Mouse (Mus musculus) cerebellum, postnatal 36 days (tissue): ENCODE measurements around the gene Itgb3bp.

Experiments
- DNase-seq, 2 experiments: peaks; one replicate each; pipeline ENCODE4 v3.0.0; 2021 to 2022; ENCODE audit warnings: mixed read lengths in 2 of 2

The Itgb3bp gene

DNA sequence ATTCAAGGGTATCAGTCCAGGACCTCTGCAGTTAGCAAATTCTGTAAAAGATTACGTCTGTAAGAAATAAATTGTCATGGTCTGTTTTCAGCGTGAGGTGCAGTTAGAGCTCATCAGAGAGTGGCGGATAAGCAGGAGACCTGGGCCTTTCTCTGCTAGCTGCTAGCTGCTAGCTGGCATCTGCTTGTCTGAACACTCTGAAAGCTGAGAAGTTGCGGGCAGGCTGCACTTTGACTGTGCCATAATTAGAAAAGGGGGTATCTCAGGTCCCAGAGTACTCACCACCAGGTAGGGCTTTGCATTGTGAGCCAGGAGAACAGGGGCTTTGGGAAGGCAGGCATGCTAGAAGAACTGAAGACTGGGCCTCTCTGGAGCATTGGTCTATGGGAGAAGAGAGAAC is 2.2 kb upstream of the Itgb3bp start:
- no peak for DNase-seq

DNA sequence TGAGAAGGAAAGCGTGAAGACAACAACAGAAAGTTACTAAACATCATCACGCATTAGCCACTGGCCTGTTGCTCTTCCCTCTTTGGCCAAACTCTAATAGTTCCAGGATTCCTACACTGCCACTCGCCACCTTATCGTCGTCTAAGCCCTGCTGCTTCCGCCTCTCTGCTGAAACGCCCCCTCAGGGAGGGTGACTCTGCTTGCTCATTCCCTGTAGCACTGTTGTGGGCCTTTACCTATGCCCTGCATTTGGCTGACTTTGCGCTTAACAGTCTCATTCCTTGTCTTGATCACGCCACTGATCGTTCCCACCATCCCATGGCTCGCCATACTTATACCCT is 1.6 kb upstream of the Itgb3bp start:
- no peak for DNase-seq

DNA sequence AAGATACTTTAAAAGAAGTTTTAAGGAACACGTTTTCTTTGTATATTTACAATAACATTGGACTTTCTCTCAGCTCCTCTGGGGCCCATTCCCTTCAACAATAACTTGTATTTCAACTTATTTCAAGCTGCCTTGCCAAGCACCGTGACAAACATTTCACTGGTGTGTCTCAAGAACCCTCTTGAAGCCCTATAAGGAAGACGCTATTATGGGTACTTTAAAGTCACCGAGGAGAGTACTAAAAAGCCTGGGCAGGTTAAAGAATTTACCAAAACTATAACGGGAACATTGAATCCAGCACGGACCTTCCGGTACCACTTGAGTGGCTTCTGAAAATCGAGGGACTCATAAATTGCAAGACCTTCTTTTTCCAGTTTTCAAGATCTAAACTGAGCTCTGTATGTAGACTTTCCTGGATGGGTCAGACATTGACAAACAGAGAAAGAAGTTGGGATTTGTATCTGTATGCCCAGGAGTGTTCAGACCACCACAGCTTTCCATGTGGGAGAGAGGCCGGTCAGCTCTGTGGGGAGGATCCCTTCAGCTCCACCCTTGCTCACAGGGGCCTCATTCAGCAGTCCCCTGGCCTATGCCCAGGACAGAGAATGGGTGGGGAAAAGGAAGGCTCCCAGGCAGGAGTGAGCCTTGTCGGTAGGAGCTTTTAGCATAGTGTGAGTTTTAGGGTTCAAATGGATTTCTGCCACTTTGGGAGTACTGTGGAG is 1.1 kb upstream of the Itgb3bp start:
- no peak for DNase-seq

DNA sequence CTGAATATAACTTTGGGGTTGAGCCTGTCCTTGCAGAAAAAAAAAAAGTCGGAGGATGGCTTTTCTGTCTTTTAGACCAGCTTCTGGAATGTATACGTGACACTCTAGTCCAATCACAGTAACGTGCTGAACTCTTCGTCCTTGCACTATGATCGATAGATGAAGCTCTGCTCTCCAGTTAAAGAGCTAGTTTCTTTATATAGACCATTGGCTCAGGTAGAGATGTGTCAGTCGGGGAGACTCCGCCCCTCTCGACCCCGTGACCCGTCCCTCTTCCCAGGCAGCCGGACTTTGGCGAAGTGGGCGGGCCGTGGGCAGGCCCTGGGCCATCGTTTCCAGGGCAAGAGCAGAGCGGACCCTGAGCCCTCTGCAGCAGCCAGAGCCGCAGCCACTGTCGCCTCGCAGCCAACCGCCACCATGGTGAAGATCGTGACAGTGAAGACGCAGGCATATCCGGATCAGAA is 432 bp downstream of the Itgb3bp start, which contains the start of gene Pgm1:
Gene Pgm1 (plus strand): TSS at position 266 of the 464 bp plus-strand sequence.
- peak in 1 of 2 experiments; percentile 87 for DNase-seq

DNA sequence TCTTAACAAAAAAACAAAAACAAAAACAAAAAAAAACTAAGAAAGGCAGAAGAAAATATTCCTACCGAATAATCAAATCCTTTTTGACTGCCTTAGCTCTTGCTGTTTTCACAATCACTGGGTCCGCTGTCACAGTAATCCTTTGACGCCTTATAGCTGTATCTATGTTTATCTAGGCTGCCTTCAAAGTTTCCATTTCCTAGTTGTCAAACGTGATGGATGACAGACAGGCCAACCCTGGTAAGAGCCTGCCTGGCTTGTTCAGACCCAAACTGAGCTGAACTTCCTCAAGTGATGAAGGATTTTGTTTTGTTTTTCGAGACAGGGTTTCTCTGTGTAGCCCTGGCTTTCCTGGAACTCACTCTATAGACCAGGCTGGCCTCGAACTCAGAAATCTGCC is 1.1 kb downstream of the Itgb3bp start:
- DNase-seq: no peak

DNA sequence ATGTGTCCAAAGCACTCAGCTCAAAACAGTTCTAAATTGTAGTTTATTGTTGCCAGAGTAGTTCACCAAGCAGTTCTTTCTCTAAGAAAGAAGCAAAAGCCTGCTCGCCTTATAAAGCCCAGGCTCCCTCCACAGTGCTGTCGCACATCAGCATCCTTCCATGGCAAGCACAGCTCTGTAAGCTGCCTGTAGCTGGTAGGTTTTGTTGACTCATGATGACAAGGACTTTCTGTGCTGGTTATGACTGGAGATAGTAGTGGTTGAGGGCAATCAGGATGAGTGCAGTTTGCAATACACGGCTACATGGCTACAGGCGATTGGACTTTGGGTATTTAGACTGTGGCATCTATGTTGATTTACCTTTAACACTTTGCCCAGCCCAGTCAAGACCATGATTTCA is 3.2 kb downstream of the Itgb3bp start:
- no peak for DNase-seq

DNA sequence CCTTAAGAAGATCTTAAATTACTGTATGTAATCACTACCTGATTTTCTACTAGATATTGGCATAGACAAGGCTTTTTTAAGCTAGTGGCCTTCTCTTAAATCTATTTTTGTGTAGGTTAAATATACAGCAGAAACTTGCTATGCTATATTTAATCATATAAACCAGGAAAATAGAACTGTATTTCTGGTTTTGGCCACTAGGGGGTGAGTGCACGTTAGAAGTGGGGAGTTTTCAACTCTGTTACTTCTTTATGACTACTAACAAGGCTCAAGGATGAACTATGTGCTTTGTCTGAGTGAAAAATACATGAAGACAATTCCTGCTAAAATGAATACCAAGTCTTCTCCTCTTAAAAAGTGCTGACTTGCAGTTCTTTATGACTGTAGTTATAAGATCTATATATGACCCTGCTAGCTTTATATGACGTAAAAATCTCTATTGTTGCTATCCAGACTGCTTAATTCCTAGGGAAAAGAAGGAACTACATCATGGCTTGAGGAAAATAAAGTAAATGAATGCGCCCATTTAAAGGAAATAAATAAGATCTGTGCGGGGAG is 15.6 kb downstream of the Itgb3bp start:
- no peak for DNase-seq

DNA sequence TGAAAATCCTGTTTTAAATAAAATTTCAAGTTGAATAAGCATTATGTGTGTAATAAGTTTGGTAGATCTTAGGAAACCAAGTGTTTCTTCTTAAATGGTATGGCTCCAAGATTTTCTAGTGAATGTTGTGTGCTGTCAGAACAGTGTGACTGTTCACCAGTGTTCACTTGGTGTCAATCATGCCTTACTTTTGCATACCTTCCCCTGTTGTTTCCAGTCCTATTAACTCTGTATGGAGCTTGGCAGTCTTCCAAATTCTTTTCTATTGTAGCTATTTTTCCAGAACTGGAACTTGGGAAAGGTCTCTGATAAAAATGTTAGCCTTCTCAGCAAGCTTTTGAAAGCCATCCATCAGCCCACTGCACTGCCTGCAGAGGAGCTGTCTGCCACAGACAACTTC is 47.2 kb downstream of the Itgb3bp start:
- DNase-seq: no peak

DNA sequence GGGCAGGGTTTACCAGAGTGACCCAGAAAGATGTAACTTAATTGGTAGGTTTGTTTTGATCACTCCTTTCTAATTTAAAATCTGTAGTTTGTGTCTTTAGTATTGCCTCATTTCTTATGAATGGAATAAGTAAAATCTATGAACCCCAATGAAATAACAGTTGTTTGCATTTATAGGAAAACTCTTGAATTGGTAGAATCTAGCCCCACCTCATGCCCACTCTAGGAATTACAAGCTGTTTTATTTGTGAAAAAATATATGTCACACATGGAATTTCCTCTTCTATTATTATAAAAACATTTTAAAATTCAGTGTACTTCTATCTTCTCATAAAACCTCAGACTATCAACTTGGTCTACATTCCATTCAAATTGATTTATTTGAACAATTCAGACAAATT is 47.7 kb downstream of the Itgb3bp start:
- peak in 1 of 2 experiments; percentile 35 for DNase-seq

DNA sequence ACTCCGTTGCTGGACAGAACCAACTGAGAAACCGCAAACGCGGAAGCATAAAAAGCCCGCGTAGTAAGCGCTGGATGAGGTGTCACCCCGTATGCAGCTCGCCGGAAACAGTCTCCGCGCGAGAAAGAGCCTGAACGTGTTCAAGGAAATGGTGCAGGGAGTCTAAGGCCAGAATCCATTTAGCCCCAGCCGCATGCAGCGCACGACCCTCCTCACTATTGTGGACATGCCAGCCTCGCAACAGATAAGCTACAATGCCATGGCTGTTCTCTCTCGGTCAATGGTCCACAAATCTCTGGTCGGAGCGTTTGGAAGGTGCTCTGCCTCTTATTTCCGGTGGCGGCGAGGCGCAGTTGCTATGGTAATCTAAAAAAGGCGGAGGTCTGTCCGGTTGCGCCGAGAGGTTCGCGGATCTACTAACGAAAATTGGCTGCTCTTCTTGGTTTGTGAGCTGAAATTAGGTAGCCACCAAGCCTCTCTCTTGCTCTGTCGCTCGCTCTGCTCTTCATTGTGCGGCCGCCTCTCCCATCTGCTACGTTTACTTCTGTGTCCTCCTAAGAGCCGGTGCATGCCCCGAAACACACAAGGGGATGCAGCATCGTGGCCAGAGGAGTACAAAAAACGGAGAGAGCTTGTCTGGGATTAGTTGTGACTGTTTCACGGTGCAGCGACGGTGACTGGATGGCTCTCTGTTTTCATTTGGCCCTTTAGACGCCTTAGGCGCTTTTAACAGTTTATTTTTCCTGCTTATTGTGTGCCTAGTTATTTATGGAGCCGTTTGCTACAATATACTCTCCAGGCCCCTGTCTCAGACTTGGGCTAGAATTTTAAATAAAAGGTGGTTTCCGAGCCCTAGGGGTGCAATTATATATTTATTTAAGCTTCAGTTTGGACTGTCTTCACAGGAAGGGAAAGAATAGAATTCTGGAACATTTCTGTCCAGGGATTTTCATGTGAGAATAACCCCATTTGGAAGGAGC is 100.2 kb downstream of the Itgb3bp start, which contains the start of gene Efcab7:
Gene Efcab7 (plus strand): TSS at position 105 of the 980 bp plus-strand sequence.
- DNase-seq: peak; percentile 83 to 91

- no peak for DNase-seq
Observed at GRCm38 (mm10) chr4:99828739-99829093, 100.9 kb downstream of the Itgb3bp start.

DNA sequence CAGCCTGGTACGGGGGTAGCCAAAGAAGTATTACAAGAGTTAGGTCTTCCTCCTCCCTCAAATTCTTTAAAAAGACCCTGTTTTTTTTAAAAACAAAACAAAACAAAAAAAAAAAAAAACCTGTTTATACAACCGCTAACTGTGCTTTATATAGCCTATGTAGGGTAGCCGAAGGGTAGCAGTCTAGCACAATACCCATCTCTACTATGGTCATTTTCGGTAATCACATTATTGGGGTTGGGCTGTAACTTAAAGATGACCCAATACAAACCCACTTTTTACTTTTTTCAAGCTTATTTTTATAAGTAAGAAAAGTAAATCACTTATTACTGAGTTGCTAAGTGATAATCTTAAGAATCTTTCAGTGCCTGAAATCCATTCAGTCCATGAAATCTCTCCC is 101.3 kb downstream of the Itgb3bp start:
- no peak for DNase-seq

GRCm38 (mm10) chr4:99816697-99817460 is 112.7 kb downstream of the Itgb3bp start:
- no peak for DNase-seq

GRCm38 (mm10) chr4:99792365-99792764 is 137.2 kb downstream of the Itgb3bp start:
- no peak for DNase-seq

GRCm38 (mm10) chr4:99773041-99773440 is 156.6 kb downstream of the Itgb3bp start:
- no peak for DNase-seq

DNA sequence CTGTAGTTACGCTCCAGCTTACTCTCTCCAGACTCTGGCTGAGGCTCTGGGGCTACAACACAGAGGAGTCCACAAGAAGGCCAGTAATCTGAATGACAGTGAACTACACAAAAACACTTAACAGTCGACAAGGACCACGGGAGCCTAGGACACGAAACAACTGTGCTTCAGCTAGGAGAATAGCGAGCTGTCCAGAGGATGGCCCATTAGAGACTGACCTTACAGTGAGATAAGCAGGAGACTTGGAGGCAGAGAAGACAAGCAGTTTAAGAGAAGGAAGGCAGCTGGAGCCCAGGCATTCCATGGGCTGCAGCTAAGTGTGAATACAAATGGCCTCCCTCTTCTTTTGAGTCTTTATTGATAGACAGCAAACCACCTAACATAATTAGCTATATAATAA is 159.1 kb downstream of the Itgb3bp start:
- DNase-seq: no peak

DNA sequence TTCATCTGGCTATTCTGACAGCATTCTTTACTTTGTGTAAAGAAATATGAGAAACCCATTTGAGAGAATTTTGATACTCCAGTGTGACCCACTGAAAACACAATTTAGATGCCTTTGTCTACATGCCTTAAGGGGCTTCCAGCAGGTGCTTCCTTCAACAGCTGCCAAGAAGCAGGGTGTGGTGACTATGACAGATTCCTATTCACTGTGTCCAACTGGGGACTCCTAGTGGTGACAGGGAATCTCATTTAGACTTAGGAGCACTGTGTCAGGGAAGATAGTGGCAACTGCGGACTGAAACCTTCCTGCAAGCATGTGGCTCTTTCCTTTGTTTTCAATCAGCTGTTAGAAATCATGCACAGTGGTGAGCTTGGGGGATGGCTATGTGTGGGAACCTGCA is 162.9 kb downstream of the Itgb3bp start:
- DNase-seq: peak; percentile 6 to 10

GRCm38 (mm10) chr4:99766303-99766702 is 163.3 kb downstream of the Itgb3bp start:
- DNase-seq: no peak

GRCm38 (mm10) chr4:99752426-99752825 is 177.2 kb downstream of the Itgb3bp start:
- DNase-seq: no peak

GRCm38 (mm10) chr4:99739836-99740235 is 189.8 kb downstream of the Itgb3bp start:
- no peak for DNase-seq

GRCm38 (mm10) chr4:99725914-99726451 is 203.6 kb downstream of the Itgb3bp start:
- DNase-seq: no peak

GRCm38 (mm10) chr4:99724331-99724730 is 205.3 kb downstream of the Itgb3bp start:
- DNase-seq: no peak
